Mouse (Mus musculus) MEL (cell line): ENCODE results near the gene Sf3b5. TPM values are rescaled to one million over a fixed set of nuclear protein-coding genes. Genes with fewer than 3 reads are reported as not detected.

Experiments
- DNase-seq: peaks from one replicate; pipeline ENCODE4 v3.0.0; 2011; ENCODE audit warnings: low read depth, low spot score
- H3K27ac ChIP-seq: 2 replicates; pipeline ENCODE4 v1.5.1; 2012; ENCODE audit warnings: low read depth, mild to moderate bottlenecking, control low read depth, low read length, moderate library complexity; ENCODE audit not compliant: control insufficient read depth
- H3K27me3 ChIP-seq, 2 experiments: fragments of 150-350 bp in 1 of 2; sonication (generic) in 1 of 2; 2 replicates each; pipeline ENCODE4 v1.6.1; 2012; ENCODE audit warnings: low read length in 2 of 2, mild to moderate bottlenecking in 2 of 2, improper control_type of control experiment in 1 of 2, moderate library complexity in 1 of 2; ENCODE audit not compliant: insufficient read depth in 2 of 2, control insufficient read depth in 1 of 2
- H3K36me3 ChIP-seq, 2 experiments: 2 replicates each; pipeline ENCODE4 v1.6.1; 2012 to 2014; ENCODE audit warnings: low read length in 2 of 2, improper control_type of control experiment in 1 of 2, inconsistent platforms in 1 of 2, mild to moderate bottlenecking in 1 of 2; ENCODE audit not compliant: insufficient read depth in 2 of 2, control insufficient read depth in 1 of 2
- H3K4me1 ChIP-seq, 2 experiments: fragments of 150-350 bp in 1 of 2; sonication (generic) in 1 of 2; 2 replicates each; pipeline ENCODE4 v1.6.1; 2012; ENCODE audit warnings: low read length in 2 of 2, improper control_type of control experiment in 1 of 2, mild to moderate bottlenecking in 1 of 2; ENCODE audit not compliant: insufficient read depth in 2 of 2, control insufficient read depth in 1 of 2
- H3K4me3 ChIP-seq, 2 experiments: fragments of 150-350 bp in 1 of 2; sonication (generic) in 1 of 2; 2 replicates each; pipeline ENCODE4 v1.5.1; 2012; ENCODE audit warnings: low read depth in 2 of 2, low read length in 2 of 2, mild to moderate bottlenecking in 2 of 2, moderate library complexity in 2 of 2, control low read depth in 1 of 2, improper control_type of control experiment in 1 of 2; ENCODE audit not compliant: control insufficient read depth in 1 of 2, insufficient read depth in 1 of 2
- H3K79me2 ChIP-seq: 2 replicates; pipeline ENCODE4 v1.6.1; 2012; ENCODE audit warnings: mild to moderate bottlenecking, low read length, moderate library complexity; ENCODE audit not compliant: control insufficient read depth, poor library complexity, insufficient read depth
- H3K9ac ChIP-seq: 2 replicates; pipeline ENCODE4 v1.6.1; 2012; ENCODE audit warnings: low read depth, mild to moderate bottlenecking, control low read depth, low read length, moderate library complexity; ENCODE audit not compliant: control insufficient read depth, poor library complexity, severe bottlenecking
- H3K9me3 ChIP-seq: fragments of 150-350 bp; sonication (generic); replicated peaks from 2 replicates; pipeline ENCODE4 v1.6.1; 2012; ENCODE audit warnings: mild to moderate bottlenecking, low read length, improper control_type of control experiment, moderate library complexity; ENCODE audit not compliant: insufficient read depth
- CHD1 ChIP-seq: IDR thresholded peaks from 2 replicates; pipeline ENCODE4 v1.6.1; 2012; ENCODE audit warnings: low read depth, mild to moderate bottlenecking, inconsistent platforms, low read length, improper control_type of control experiment
- CHD2 ChIP-seq: IDR thresholded peaks from 2 replicates; pipeline ENCODE4 v1.6.1; 2011; ENCODE audit warnings: low read length, improper control_type of control experiment
- ELF1 ChIP-seq: IDR thresholded peaks from 2 replicates; pipeline ENCODE4 v1.6.1; 2014; ENCODE audit warnings: low read depth, mild to moderate bottlenecking, inconsistent platforms, low read length, improper control_type of control experiment, moderate library complexity
- EP300 ChIP-seq, 2 experiments: IDR thresholded peaks; 2 replicates each; pipeline ENCODE4 v1.6.1; 2011; ENCODE audit warnings: improper control_type of control experiment in 2 of 2, low read length in 2 of 2, low read depth in 1 of 2, mild to moderate bottlenecking in 1 of 2
- ETS1 ChIP-seq: IDR thresholded peaks from 2 replicates; pipeline ENCODE4 v1.6.1; 2012; ENCODE audit warnings: low read depth, mild to moderate bottlenecking, inconsistent platforms, low read length, improper control_type of control experiment, moderate library complexity
- JUND ChIP-seq: IDR thresholded peaks from 2 replicates; pipeline ENCODE4 v1.6.1; 2011; ENCODE audit warnings: low read depth, mild to moderate bottlenecking, improper control_type of control experiment, low read length
- KAT2A ChIP-seq: conservative IDR thresholded peaks from 2 replicates; pipeline ENCODE4 v1.6.1; 2012; ENCODE audit warnings: low read depth, low read length, improper control_type of control experiment, inconsistent platforms
- MAFK ChIP-seq: IDR thresholded peaks from 2 replicates; pipeline ENCODE4 v1.6.1; 2011; ENCODE audit warnings: low read depth, mild to moderate bottlenecking, low read length, improper control_type of control experiment, borderline replicate concordance
- MAX ChIP-seq: IDR thresholded peaks from 2 replicates; pipeline ENCODE4 v1.6.1; 2011; ENCODE audit warnings: low read length, improper control_type of control experiment
- MXI1 ChIP-seq: IDR thresholded peaks from 2 replicates; pipeline ENCODE4 v1.6.1; 2011; ENCODE audit warnings: mild to moderate bottlenecking, low read depth, low read length, improper control_type of control experiment
- POLR2AphosphoS2 ChIP-seq: IDR thresholded peaks from 2 replicates; pipeline ENCODE4 v1.6.1; 2011; ENCODE audit warnings: low read length, improper control_type of control experiment
- RAD21 ChIP-seq: IDR thresholded peaks from 2 replicates; pipeline ENCODE4 v1.6.1; 2011; ENCODE audit warnings: mild to moderate bottlenecking, low read depth, low read length, improper control_type of control experiment
- SIN3A ChIP-seq: IDR thresholded peaks from 2 replicates; pipeline ENCODE4 v1.6.1; 2012; ENCODE audit warnings: low read length, improper control_type of control experiment, inconsistent platforms
- TBP ChIP-seq: IDR thresholded peaks from 2 replicates; pipeline ENCODE4 v1.8.0; 2011; ENCODE audit warnings: low read depth, low read length, improper control_type of control experiment
- UBTF ChIP-seq: IDR thresholded peaks from 2 replicates; pipeline ENCODE4 v1.6.1; 2012; ENCODE audit warnings: low read depth, mild to moderate bottlenecking, inconsistent platforms, low read length, improper control_type of control experiment, moderate library complexity, borderline replicate concordance; ENCODE audit not compliant: insufficient read depth
- ZC3H11A ChIP-seq: IDR thresholded peaks from 2 replicates; pipeline ENCODE4 v1.6.1; 2012; ENCODE audit warnings: low read depth, mild to moderate bottlenecking, inconsistent platforms, low read length, improper control_type of control experiment
- ZMIZ1 ChIP-seq: IDR thresholded peaks from 2 replicates; pipeline ENCODE4 v1.6.1; 2012; ENCODE audit warnings: low read depth, mild to moderate bottlenecking, inconsistent platforms, low read length, improper control_type of control experiment, moderate library complexity
- ZNF384 ChIP-seq: IDR thresholded peaks from 2 replicates; pipeline ENCODE4 v1.6.1; 2012; ENCODE audit warnings: low read depth, mild to moderate bottlenecking, inconsistent platforms, low read length, improper control_type of control experiment
- polyA plus RNA-seq, 2 experiments: library from polyadenylated mRNA; stranded (reverse) in 1 of 2; unstranded in 1 of 2; fragments of >175 nt in 1 of 2; fragments of >200 nt in 1 of 2; gene quantifications; 2 replicates each; pipeline versions ENCODE4 v1.2.1 to v1.2.4; 2012; ENCODE audit warnings: low replicate concordance in 2 of 2, low read depth in 1 of 2; ENCODE audit not compliant: insufficient read length in 2 of 2, insufficient read depth in 1 of 2, missing spikeins in 1 of 2
- total RNA-seq: library from RNA; depleted of rRNA; stranded (reverse); fragments of 300-350 nt; gene quantifications from 2 replicates; pipeline ENCODE4 v1.2.3, GENCODE M21; 2012

The Sf3b5 gene
- total and polyA plus RNA-seq, 3 experiments, result 16.6 to 57.4 TPM; not detected in 1

DNA sequence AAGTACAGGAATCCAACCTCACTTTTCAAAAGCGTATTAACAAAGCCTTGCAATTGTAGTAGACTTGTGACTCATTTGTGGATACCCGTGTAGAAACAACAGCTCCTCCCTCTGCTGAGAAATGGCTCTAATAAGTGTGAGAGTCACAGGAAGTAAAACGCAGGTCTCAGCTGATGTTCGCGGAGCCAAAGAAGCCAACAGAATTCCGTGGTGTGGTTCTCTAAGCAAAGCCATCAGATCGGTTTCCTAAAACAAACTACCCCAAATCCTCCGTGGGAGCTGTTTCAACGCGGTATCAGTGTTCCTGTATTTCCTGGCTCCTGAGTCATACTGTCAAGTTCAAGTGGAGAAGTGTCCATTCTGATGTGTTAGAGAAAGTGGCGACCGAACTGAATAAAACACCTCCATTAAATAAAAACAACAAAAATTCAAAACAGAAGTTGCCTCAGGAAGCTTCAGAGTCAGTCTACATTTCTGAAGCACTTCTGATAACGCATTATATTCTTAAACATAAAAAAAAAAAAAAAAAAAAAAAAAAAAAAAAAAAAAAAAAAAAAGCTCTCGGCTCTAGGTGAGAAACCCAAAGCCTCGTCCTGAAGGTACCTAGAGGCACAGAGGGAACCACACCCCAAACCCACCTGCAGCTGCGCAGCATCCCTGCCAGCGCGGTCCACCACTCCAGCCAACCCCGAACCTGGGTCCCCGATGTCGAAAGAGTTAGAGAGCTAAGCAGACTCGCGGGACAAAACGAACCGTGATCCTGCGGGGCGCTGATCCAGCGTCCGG lies 41.6 kb upstream of the Sf3b5 start:
- H3K4me3 ChIP-seq, result peak overlapping the region; percentile 77 to 90
- H3K4me1 ChIP-seq, result peaks cover 8 to 13% of the 10 kb centered on the region in 2 experiments; a peak in 3 of 4 replicates
- H3K9ac ChIP-seq, result peak overlapping the region; percentile 67
- no peaks in the 10 kb centered on the region for H3K9me3 ChIP-seq
- H3K36me3 ChIP-seq, result peaks cover 0 to 11% of the 10 kb centered on the region in 2 experiments; a peak in 2 of 4 replicates
- no peaks in the 10 kb centered on the region for H3K27me3 ChIP-seq
- H3K27ac ChIP-seq, result peak overlapping the region; percentile 76
- no peaks in the 10 kb centered on the region; the same call in 1 of the 2 replicates for H3K79me2 ChIP-seq
- DNase-seq, result peak; percentile 80
- TF ChIP-seq MAFK, result no peak
- peak; percentile 5; the same call in 1 of the 2 replicates for TF ChIP-seq ELF1
- 0 out of 2 replicates have a peak, but pooled peaks have one; percentile 62 for TF ChIP-seq CHD1
- no peak for TF ChIP-seq POLR2AphosphoS2
- peak in 1 of 2 experiments; percentile 52; a peak in 1 of 4 replicates for TF ChIP-seq EP300 (IDR thresholded peaks at IDR 0.05; ENCODE audit: low read depth in 1 of 2, low read length in 2 of 2)
- TF ChIP-seq SIN3A, result peak; percentile 67
- TF ChIP-seq KAT2A, result 0 out of 2 replicates have a peak, but pooled peaks have one; percentile 11
- TF ChIP-seq ZMIZ1, result no peak
- no peak for TF ChIP-seq ZC3H11A
- peak; percentile 87 for TF ChIP-seq ZNF384
- peak; percentile 36 for TF ChIP-seq MXI1
- TF ChIP-seq CHD2, result no peak
- TF ChIP-seq ETS1, result no peak
- no peak for TF ChIP-seq RAD21
- 0 out of 2 replicates have a peak, but pooled peaks have one; percentile 38 for TF ChIP-seq MAX
- TF ChIP-seq TBP, result 0 out of 2 replicates have a peak, but pooled peaks have one; percentile 38
- 0 out of 2 replicates have a peak, but pooled peaks have one; percentile 16 for TF ChIP-seq JUND
- TF ChIP-seq UBTF, result no peak
